Mouse (Mus musculus): ENCODE measurements around the gene Reln.

DNA sequence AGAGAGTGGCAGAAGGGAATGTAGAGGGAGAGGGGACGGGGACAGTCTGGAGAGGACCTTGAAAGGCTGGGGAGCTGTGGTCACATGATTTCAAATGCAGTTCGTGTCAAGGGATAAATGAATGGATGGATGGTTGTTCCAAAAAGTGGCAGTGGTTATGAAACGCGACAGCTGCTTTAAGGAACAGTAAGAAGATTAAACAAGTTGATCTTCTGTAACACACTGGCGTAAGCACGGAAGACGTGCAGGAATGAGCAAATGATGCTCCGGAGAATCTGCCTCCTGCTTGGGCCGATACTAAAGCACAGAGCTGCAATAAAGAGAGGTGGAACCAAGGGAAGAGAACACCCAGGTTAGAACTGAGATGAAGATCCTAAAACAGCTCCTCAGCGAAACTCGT, 185.7 kb downstream of the Reln start:
- no peak for TF ChIP-seq CTCF (IDR thresholded peaks at IDR 0.05; ENCODE audit: borderline replicate concordance, insufficient read depth, low read depth, low read length)
- TF ChIP-seq POLR2A (IDR thresholded peaks at IDR 0.05; ENCODE audit: borderline replicate concordance, insufficient read depth, low read length) = no peak

Measured in cerebellum, adult 2 months (tissue).